Mouse (Mus musculus) small intestine, adult 2 months (tissue): ENCODE measurements around the gene Hoxb1.

Experiments used
- CTCF ChIP-seq: fragments of 200-500 bp; IDR thresholded peaks from 2 replicates; pipeline ENCODE4 v1.5.1; 2012; ENCODE audit warnings: low read depth, mild to moderate bottlenecking, control low read depth, inconsistent platforms, low read length, moderate library complexity, mixed read lengths; ENCODE audit not compliant: insufficient replicate concordance, insufficient read length; ENCODE audit errors: extremely low read depth
- POLR2A ChIP-seq: fragments of 200-500 bp; IDR thresholded peaks from 2 replicates; pipeline ENCODE4 v1.6.1; 2012; ENCODE audit warnings: low read depth, mild to moderate bottlenecking, control low read depth, inconsistent platforms, low read length, moderate library complexity

GRCm38 (mm10) chr11:96404016-96404604 lies 38.6 kb downstream of the Hoxb1 start:
- TF ChIP-seq CTCF = no peak
- no peak for TF ChIP-seq POLR2A
